Mouse (Mus musculus): ENCODE results near the gene Lix1. TPM values are rescaled to one million over a fixed set of nuclear protein-coding genes. Genes with fewer than 3 reads are reported as not detected.

Lix1 gene
- polyA plus RNA-seq, 1 experiment from 2014 or later = 8.2 TPM

DNA sequence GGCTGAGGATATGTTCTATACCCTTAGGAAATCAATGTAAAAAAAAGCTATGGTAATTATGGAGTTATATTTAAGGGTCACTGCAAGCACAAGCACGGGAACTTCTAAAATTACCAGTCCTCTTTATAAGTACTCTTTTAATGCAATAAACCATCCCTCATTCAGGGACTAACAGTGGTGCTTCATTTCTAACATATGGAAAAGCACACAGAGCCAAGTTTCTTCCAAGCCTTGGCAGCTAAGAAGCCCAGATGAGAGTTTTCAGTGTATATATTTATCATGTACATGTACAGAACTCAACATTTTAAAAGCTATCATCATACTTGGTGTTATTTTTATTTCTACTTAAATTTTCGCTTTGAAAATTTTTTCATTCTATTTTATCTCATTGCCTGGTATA, 26.4 kb downstream of the Lix1 start:
- H3K4me1 ChIP-seq (ENCODE audit: control insufficient read depth, insufficient read depth, low read length) = no peaks in the 10 kb centered on the region
- H3K27me3 ChIP-seq (ENCODE audit: control insufficient read depth, insufficient read depth, low read length) = no peaks in the 10 kb centered on the region
- no peak for ATAC-seq (ENCODE audit: low FRiP score, low TSS enrichment)
- H3K9ac ChIP-seq (ENCODE audit: low read depth, low read length) = no peak overlapping the region
- WGBS = 77% methylated on average over 2 of the region's 2 CpGs
- no peak overlapping the region for H3K27ac ChIP-seq (ENCODE audit: low read depth, low read length)
- no peaks in the 10 kb centered on the region for H3K9me3 ChIP-seq (ENCODE audit: control insufficient read depth, low read length)
- H3K36me3 ChIP-seq (ENCODE audit: control insufficient read depth, insufficient read depth, low read length) = no peaks in the 10 kb centered on the region
- no peak overlapping the region for H3K4me3 ChIP-seq (ENCODE audit: low read length)
- H3K4me2 ChIP-seq (replicated peaks; ENCODE audit: low read depth, low read length) = no peak overlapping the region

DNA sequence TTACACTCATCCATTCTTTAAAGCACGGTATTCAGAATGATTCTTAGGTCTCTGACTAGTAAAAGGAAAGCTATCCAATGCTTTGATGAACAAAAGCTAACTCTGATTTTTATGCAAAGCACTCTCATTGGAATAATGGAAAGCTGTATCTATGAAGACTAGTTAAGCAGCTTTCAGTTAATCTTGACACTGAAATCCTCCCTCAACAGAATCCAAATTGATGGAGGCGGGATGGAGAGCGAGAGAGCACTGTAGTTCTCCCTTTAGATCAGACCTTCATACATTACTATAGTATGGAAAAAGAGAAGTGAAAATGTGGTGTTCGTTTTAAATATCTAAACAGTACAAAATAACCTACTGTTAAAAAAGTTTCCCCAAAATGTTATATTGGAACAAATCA, 31.2 kb downstream of the Lix1 start:
- WGBS = 86% methylated on average over 4 of the region's 4 CpGs
- Histone ChIP-seq H3K9ac (ENCODE audit: low read depth, low read length) (no peak overlapping the region), H3K27ac (ENCODE audit: low read depth, low read length) (no peak overlapping the region), H3K4me3 (ENCODE audit: low read length) (no peak overlapping the region), H3K4me2 (replicated peaks; ENCODE audit: low read depth, low read length) (no peak overlapping the region), H3K4me1 (ENCODE audit: control insufficient read depth, insufficient read depth, low read length) (no peaks in the 10 kb centered on the region), H3K27me3 (ENCODE audit: control insufficient read depth, insufficient read depth, low read length) (no peaks in the 10 kb centered on the region), H3K9me3 (ENCODE audit: control insufficient read depth, low read length) (no peaks in the 10 kb centered on the region), H3K36me3 (ENCODE audit: control insufficient read depth, insufficient read depth, low read length) (no peaks in the 10 kb centered on the region)
- ATAC-seq (ENCODE audit: low FRiP score, low TSS enrichment) = no peak

DNA sequence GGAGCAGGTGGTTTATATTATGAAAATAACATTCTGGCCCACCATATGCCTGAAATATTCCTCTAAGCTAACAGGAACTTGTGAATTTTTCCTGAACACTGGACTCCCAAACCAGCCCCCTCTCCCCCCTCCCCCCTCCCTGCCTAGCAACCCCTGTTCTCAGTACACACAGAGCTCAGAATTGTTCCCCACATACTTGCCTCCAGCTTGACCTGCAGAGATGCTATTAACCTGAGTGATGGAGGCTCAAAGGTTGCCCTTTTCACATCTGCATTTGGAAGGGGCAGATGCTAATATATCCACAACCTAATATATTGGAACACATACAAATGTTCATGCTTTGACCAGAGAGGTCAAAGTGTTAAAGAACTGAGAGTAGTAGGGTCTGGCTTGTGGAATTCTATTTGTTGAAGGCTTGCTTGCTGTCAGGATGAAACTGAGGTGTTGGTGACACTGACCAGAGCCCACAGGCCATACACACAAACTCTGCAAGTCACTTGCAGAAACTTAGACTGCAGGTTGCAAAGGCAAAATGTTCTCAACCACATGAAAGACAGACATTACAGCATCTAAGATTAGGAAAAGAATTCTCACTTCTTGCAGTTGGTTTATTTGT, 36.2 kb downstream of the Lix1 start:
- Histone ChIP-seq H3K4me3 (ENCODE audit: low read length) (no peak overlapping the region), H3K9ac (ENCODE audit: low read depth, low read length) (no peak overlapping the region), H3K27me3 (ENCODE audit: control insufficient read depth, insufficient read depth, low read length) (no peaks in the 10 kb centered on the region), H3K4me1 (ENCODE audit: control insufficient read depth, insufficient read depth, low read length) (no peaks in the 10 kb centered on the region), H3K4me2 (replicated peaks; ENCODE audit: low read depth, low read length) (no peak overlapping the region), H3K36me3 (ENCODE audit: control insufficient read depth, insufficient read depth, low read length) (no peaks in the 10 kb centered on the region), H3K9me3 (ENCODE audit: control insufficient read depth, low read length) (no peaks in the 10 kb centered on the region), H3K27ac (ENCODE audit: low read depth, low read length) (no peak overlapping the region)
- ATAC-seq (ENCODE audit: low FRiP score, low TSS enrichment) = no peak

DNA sequence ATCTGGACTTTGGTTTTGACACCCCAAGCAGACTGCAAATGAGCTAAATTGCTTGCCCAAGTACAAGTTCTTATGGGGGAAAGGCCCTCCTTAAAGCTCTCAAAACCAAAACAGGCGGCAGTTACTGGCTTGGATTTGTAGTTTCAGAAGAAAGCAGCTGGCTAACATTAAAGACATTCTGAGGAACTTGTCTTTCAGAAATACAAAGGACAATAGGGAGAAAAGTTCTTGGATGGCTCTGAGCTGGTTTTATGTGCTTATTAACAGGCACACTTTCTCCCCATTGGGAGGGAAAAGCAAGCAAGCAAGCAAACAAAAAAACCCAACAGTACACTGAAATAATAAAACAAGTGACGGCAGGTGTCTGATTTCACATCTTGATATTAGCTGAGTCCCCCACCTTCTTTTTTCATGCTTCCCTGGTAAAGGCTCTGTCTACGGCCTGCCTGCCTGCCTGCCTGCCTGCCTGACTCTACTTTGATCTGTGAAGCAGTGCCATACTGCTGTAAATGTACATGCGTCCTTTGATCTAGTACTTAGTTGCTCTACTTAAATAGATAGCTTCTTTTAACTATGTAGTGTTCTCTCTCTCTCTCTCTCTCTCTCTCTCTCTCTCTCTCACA, 39.5 kb downstream of the Lix1 start:
- no peak overlapping the region for H3K4me2 ChIP-seq (replicated peaks; ENCODE audit: low read depth, low read length)
- no peak overlapping the region for H3K4me3 ChIP-seq (ENCODE audit: low read length)
- no peaks in the 10 kb centered on the region for H3K27me3 ChIP-seq (ENCODE audit: control insufficient read depth, insufficient read depth, low read length)
- WGBS = 22% methylated on average over 4 of the region's 4 CpGs
- no peaks in the 10 kb centered on the region for H3K36me3 ChIP-seq (ENCODE audit: control insufficient read depth, insufficient read depth, low read length)
- no peaks in the 10 kb centered on the region for H3K4me1 ChIP-seq (ENCODE audit: control insufficient read depth, insufficient read depth, low read length)
- H3K9me3 ChIP-seq (ENCODE audit: control insufficient read depth, low read length) = no peaks in the 10 kb centered on the region
- H3K9ac ChIP-seq (ENCODE audit: low read depth, low read length) = no peak overlapping the region
- peak; percentile 91 for ATAC-seq (ENCODE audit: low FRiP score, low TSS enrichment)
- H3K27ac ChIP-seq (ENCODE audit: low read depth, low read length) = peak overlapping the region; percentile 24; the same call in 1 of the 2 replicates

DNA sequence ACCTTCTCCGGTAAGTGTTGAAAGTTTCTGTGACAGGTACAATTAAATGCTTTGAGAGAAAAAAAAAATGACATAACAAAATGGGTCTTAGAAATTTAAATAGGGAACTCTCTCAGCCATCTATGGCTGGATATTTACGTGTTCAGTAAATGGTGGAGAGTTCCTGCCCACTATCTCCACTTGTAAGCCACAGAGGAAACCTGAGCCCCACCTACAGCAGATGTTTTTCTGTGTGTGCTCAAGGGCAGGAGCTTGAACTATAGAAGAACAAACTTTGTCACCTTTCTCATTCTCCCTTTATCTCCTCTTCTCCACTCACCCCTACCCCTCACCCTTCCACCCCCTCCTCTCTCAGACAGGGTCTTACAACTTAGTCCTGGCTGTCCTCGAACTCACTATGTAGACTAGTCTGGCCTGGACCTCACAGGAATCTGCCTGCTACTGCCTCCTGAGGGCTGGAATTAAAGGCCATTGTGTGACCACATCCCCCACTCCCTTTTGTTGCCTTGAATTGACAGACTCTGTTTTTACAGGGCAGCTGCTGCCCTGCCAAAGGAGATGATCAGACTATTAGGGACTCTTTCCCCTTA, 41.9 kb downstream of the Lix1 start:
- H3K36me3 ChIP-seq (ENCODE audit: control insufficient read depth, insufficient read depth, low read length) = no peaks in the 10 kb centered on the region
- H3K27ac ChIP-seq (ENCODE audit: low read depth, low read length) = no peak overlapping the region
- ATAC-seq (ENCODE audit: low FRiP score, low TSS enrichment) = no peak
- no peaks in the 10 kb centered on the region for H3K27me3 ChIP-seq (ENCODE audit: control insufficient read depth, insufficient read depth, low read length)
- no peak overlapping the region for H3K4me3 ChIP-seq (ENCODE audit: low read length)
- WGBS = 67% methylated on average over 3 of the region's 3 CpGs
- no peak overlapping the region; the same call in 1 of the 2 replicates for H3K9ac ChIP-seq (ENCODE audit: low read depth, low read length)
- H3K4me2 ChIP-seq (replicated peaks; ENCODE audit: low read depth, low read length) = no peak overlapping the region
- no peaks in the 10 kb centered on the region for H3K9me3 ChIP-seq (ENCODE audit: control insufficient read depth, low read length)
- H3K4me1 ChIP-seq (ENCODE audit: control insufficient read depth, insufficient read depth, low read length) = peaks cover 3% of the 10 kb centered on the region; the same call in 1 of the 2 replicates

DNA sequence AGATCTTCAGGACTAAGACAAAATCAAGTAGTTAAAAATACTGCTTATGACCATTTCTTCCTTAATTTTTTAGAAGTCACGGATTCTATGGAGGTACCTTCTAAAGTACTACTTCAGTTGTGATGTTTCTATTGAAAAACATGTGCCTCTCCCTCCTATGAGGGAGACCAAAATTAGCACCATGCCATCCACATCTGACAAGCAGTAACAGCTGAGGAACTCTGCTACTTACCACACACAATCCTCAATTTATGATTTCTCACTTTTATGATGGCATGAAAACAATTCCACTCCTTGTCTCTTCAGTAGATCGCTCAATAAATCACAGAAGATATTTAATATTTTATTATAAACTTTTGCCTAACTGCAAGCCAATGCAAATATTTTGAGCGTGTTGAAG, 44.2 kb downstream of the Lix1 start:
- no peaks in the 10 kb centered on the region for H3K27me3 ChIP-seq (ENCODE audit: control insufficient read depth, insufficient read depth, low read length)
- no peak for ATAC-seq (ENCODE audit: low FRiP score, low TSS enrichment)
- no peak overlapping the region for H3K27ac ChIP-seq (ENCODE audit: low read depth, low read length)
- no peak overlapping the region for H3K9ac ChIP-seq (ENCODE audit: low read depth, low read length)
- no peak overlapping the region for H3K4me2 ChIP-seq (replicated peaks; ENCODE audit: low read depth, low read length)
- no peaks in the 10 kb centered on the region for H3K36me3 ChIP-seq (ENCODE audit: control insufficient read depth, insufficient read depth, low read length)
- whole genome bisulfite sequencing = 91% methylated on average over 3 of the region's 3 CpGs
- H3K4me1 ChIP-seq (ENCODE audit: control insufficient read depth, insufficient read depth, low read length) = peaks cover 6% of the 10 kb centered on the region; the same call in 1 of the 2 replicates
- no peaks in the 10 kb centered on the region for H3K9me3 ChIP-seq (ENCODE audit: control insufficient read depth, low read length)
- no peak overlapping the region for H3K4me3 ChIP-seq (ENCODE audit: low read length)

DNA sequence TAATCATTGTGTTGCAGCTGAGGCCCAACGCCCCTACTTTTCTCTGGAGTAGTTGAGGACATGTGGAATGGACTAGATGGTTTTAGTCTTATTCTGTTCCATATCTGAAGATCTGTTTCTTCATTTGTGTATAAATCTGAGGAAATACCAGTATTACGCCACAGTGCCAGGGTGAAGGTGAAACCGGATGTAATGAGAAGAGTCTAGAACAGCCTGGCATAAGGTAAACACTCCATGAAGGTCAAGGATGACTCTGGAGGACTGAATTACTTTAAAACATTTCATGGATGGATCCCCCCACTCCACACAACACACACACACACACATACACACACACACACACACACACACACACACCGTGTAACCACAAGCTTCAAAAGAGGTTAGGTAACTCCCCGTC, 45.3 kb downstream of the Lix1 start:
- no peak for ATAC-seq (ENCODE audit: low FRiP score, low TSS enrichment)
- Histone ChIP-seq H3K9ac (ENCODE audit: low read depth, low read length) (no peak overlapping the region), H3K4me1 (ENCODE audit: control insufficient read depth, insufficient read depth, low read length) (peaks cover 6% of the 10 kb centered on the region; the same call in 1 of the 2 replicates), H3K4me3 (ENCODE audit: low read length) (no peak overlapping the region), H3K36me3 (ENCODE audit: control insufficient read depth, insufficient read depth, low read length) (no peaks in the 10 kb centered on the region), H3K27ac (ENCODE audit: low read depth, low read length) (no peak overlapping the region), H3K4me2 (replicated peaks; ENCODE audit: low read depth, low read length) (no peak overlapping the region), H3K27me3 (ENCODE audit: control insufficient read depth, insufficient read depth, low read length) (no peaks in the 10 kb centered on the region), H3K9me3 (ENCODE audit: control insufficient read depth, low read length) (no peaks in the 10 kb centered on the region)
- 59% methylated on average over 5 of the region's 5 CpGs for WGBS

DNA sequence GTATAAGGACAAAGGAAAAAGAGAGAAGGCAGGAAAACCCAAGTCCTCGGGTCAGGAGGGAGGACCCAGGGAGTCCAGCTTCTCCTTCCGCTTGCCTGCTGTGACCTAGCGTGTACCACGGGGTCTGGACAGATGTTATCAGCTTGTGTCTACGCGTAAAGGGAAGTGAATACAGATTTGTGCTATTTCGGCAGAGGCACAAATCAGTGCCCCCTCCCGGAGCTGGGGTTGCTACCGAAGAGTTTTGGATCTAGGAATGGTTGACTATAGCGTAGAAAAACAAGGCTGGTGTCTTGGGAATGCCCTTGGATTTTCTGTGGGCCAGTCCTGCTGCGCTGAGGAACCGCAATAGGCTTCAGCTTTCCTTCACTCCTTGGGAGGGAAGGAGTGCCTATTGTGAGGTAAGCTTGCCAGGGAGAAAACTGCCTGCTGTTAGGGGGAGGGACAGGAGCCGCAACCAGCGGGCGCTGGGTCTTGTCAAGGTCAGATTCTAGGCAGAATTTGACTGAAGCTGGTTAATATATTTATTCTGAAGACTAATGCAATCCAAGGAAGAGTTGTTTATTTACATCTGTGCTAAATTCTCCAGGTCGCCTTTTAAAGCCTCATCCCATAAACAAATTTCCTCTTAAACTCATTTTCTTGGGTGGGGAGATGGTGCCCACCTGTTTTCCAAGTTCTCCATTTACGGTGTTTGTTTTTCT, 46.4 kb downstream of the Lix1 start:
- Histone ChIP-seq H3K4me2 (replicated peaks; ENCODE audit: low read depth, low read length) (peak overlapping the region; percentile 55), H3K9ac (ENCODE audit: low read depth, low read length) (no peak overlapping the region), H3K36me3 (ENCODE audit: control insufficient read depth, insufficient read depth, low read length) (no peaks in the 10 kb centered on the region), H3K4me1 (ENCODE audit: control insufficient read depth, insufficient read depth, low read length) (peaks cover 6% of the 10 kb centered on the region; the same call in 1 of the 2 replicates), H3K4me3 (ENCODE audit: low read length) (peak overlapping the region; percentile 32), H3K9me3 (ENCODE audit: control insufficient read depth, low read length) (no peaks in the 10 kb centered on the region), H3K27ac (ENCODE audit: low read depth, low read length) (peak overlapping the region; percentile 68), H3K27me3 (ENCODE audit: control insufficient read depth, insufficient read depth, low read length) (no peaks in the 10 kb centered on the region)
- ATAC-seq (ENCODE audit: low FRiP score, low TSS enrichment) = peak; percentile 94
- 2% methylated on average over 17 of the region's 17 CpGs for WGBS

DNA sequence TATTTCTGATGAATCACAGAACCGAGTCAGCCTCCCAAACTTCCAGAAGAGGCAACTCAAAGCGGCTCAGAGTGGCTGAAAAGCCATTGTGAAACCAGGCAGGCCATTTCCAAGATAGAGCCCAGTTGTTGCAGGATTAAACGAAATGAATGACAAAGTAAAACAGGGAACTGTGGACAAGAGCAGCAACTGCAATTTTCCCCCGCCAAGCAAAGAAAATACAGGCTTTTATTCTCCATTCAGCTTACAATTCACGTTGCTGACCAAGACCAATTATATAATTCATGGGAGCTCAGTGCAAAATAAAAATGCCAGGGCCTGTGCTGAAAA, 46.9 kb downstream of the Lix1 start:
- H3K9me3 ChIP-seq (ENCODE audit: control insufficient read depth, low read length) = no peaks in the 10 kb centered on the region
- H3K4me2 ChIP-seq (replicated peaks; ENCODE audit: low read depth, low read length) = peak overlapping the region; percentile 55
- ATAC-seq (ENCODE audit: low FRiP score, low TSS enrichment) = no peak
- no peak overlapping the region for H3K9ac ChIP-seq (ENCODE audit: low read depth, low read length)
- no peaks in the 10 kb centered on the region for H3K27me3 ChIP-seq (ENCODE audit: control insufficient read depth, insufficient read depth, low read length)
- H3K36me3 ChIP-seq (ENCODE audit: control insufficient read depth, insufficient read depth, low read length) = no peaks in the 10 kb centered on the region
- peaks cover 6% of the 10 kb centered on the region; the same call in 1 of the 2 replicates for H3K4me1 ChIP-seq (ENCODE audit: control insufficient read depth, insufficient read depth, low read length)
- H3K27ac ChIP-seq (ENCODE audit: low read depth, low read length) = 0 out of 2 replicates have a peak overlapping the region, but pooled peaks have one; percentile 68
- H3K4me3 ChIP-seq (ENCODE audit: low read length) = peak overlapping the region; percentile 32
- 18% methylated on average over 5 of the region's 5 CpGs for WGBS
